Mouse (Mus musculus) ZHBTc4 (cell line): ENCODE measurements at regions not wholly inside any gene's neighbourhood (a gene's known extent, or its start where the extent isn't known, plus 50 kb on each side); places are given as distances from the start of the nearest gene placed in this dataset.
"Not testable (repeated sequence)": the region's sequence is repeated elsewhere in the genome, so short reads cannot be mapped to it uniquely, and the experiment has no call there.

Experiments
- DNase-seq: peaks from one replicate; pipeline ENCODE4 v3.0.0-alpha.2; 2011; ENCODE audit warnings: low read depth, low spot score

GRCm38 (mm10) chr3:4744003-4744402 lies 1006.6 kb upstream of the Gm8797 start:
- DNase-seq, result peak; percentile 80

GRCm38 (mm10) chr3:4744611-4745010 lies 1006.0 kb upstream of the Gm8797 start:
- DNase-seq, result peak; percentile 73

- DNase-seq, result no peak
These were observed 994.5 kb upstream of the Gm8797 start for GRCm38 (mm10) chr3:4756099-4756498.

- DNase-seq, result no peak
These were observed 993.5 kb upstream of the Gm8797 start for GRCm38 (mm10) chr3:4757113-4757512.

- no peak for DNase-seq
These were observed 987.5 kb upstream of the Gm8797 start for GRCm38 (mm10) chr3:4763076-4763475.

GRCm38 (mm10) chr3:4776632-4777031 lies 974.0 kb upstream of the Gm8797 start:
- DNase-seq, result no peak

- DNase-seq, result no peak
These were observed 965.4 kb upstream of the Gm8797 start for GRCm38 (mm10) chr3:4785160-4785559.

- no peak for DNase-seq
These were observed 957.5 kb upstream of the Gm8797 start for GRCm38 (mm10) chr3:4793141-4793540.

- no peak for DNase-seq
These were observed 954.3 kb upstream of the Gm8797 start for GRCm38 (mm10) chr3:4796041-4796908.

GRCm38 (mm10) chr3:4796909-4797566 lies 953.6 kb upstream of the Gm8797 start:
- no peak for DNase-seq

- no peak for DNase-seq
These were observed 953.1 kb upstream of the Gm8797 start for GRCm38 (mm10) chr3:4797567-4797940.

GRCm38 (mm10) chr3:4798366-4798765 lies 952.2 kb upstream of the Gm8797 start:
- no peak for DNase-seq

GRCm38 (mm10) chr3:4834459-4834858 lies 916.1 kb upstream of the Gm8797 start:
- no peak for DNase-seq

- no peak for DNase-seq
These were observed 915.0 kb upstream of the Gm8797 start for GRCm38 (mm10) chr3:4835645-4836044.

GRCm38 (mm10) chr3:4836888-4837287 lies 913.7 kb upstream of the Gm8797 start:
- DNase-seq, result no peak

- DNase-seq, result no peak
These were observed 895.5 kb upstream of the Gm8797 start for GRCm38 (mm10) chr3:4854958-4855566.

GRCm38 (mm10) chr3:4856571-4856970 lies 894.0 kb upstream of the Gm8797 start:
- DNase-seq, result no peak

GRCm38 (mm10) chr3:4866226-4866625 lies 884.4 kb upstream of the Gm8797 start:
- DNase-seq, result no peak

GRCm38 (mm10) chr3:4885916-4886315 lies 864.7 kb upstream of the Gm8797 start:
- DNase-seq, result no peak

- DNase-seq, result peak; percentile 69
These were observed 857.5 kb upstream of the Gm8797 start for GRCm38 (mm10) chr3:4893108-4893507.

- DNase-seq, result peak; percentile 65
These were observed 854.8 kb upstream of the Gm8797 start for GRCm38 (mm10) chr3:4895811-4896210.

- not testable (repeated sequence) for DNase-seq
These were observed 843.0 kb upstream of the Gm8797 start for GRCm38 (mm10) chr3:4907556-4907955.

- DNase-seq, result not testable (repeated sequence)
These were observed 819.9 kb upstream of the Gm8797 start for GRCm38 (mm10) chr3:4930731-4931130.
